Mouse (Mus musculus): ENCODE results near the gene Dlat.
A peak's percentile ranks its signal among the peaks of the same experiment; 100 is the strongest.
"Not testable (repeated sequence)": the region's sequence is repeated elsewhere in the genome, so short reads cannot be mapped to it uniquely, and the experiment has no call there.

Dlat gene

DNA sequence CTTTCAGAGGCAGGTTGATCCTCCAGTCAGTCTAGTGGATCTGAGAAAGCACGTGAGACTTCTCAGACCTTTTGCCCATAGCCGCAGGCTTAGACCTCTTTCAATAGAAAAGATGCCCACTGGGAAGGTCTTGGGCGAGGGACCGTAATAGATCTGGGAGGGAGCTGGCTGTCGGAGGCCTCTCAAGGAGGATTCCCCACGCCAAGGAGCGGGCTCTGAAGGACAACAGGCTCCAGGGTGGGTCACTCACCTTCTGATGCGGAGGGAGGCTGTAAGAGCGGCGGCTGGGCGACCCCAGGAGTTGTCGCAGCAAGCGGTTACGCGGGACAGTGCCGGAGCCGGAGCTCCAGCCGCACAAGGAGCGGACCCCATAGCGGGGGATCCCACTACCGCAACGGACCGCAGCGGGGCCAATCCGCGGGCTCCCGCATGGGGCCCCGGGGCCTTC lies 615 bp downstream of the Dlat start:
- DNase-seq: no peak

DNA sequence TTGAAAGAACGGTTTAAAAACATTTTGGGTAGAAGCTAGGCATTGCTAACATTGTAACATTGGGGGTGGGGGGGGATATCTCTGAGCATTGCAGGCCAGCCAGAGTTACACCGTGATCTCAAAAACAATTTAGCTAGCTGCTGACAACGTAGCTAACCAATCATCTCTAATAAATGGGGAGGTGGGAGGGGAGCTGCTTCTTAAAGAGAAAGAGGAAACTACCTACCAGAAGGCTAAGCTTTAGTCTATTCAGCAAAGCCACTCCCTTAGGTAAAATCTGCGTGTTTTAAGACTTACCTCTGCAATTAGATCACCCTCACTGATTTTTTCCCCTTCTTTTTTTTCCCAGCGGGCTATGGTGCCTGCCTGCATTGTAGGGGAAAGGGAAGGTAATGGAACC lies 1.2 kb downstream of the Dlat start:
- no peak for DNase-seq

DNA sequence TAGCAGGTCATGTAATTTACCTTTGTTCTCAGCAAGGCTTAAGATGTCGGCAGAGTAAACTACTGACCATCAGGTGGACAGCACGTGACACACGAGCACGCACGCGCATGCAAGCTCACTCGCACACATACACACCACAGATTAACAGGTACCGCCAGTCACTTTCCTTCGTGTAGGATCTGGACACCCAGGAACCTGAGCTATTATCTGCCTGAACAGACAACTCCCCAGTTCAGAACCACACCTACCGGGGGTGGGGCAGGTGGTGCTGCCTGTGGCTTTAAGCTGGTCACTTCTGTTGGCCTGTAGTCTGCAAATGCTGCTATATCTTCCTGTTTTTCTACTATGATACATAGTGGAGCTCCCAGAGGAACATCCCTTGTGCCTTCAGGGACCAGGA lies 9.1 kb downstream of the Dlat start:
- no peak for DNase-seq

DNA sequence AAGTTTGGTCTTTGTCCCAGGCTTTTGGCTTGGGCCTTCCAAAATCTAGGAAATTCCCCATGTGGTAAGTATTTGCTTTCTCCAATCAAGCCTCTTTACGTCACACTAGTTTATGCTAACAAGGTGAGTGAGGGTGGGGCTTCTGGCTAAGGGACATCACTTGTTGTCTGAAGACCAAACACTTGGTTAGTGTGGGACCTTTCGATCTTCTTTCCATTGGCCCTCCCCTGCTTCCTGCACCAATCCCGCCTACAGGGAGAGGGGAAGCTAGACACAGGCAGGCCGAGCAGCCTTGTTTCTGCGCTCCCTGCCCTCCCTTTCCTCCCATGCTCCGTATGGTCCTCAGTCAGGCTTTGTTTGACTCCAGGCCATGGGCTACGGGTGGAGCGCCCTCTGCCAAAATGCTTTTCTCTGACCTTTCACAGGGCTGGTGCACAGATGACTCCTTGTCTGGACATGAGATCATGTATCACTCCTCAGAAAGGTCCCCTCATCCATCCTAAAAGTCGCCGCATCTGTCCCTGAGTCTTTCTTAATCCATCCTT lies 12.7 kb downstream of the Dlat start:
- no peak for DNase-seq

DNA sequence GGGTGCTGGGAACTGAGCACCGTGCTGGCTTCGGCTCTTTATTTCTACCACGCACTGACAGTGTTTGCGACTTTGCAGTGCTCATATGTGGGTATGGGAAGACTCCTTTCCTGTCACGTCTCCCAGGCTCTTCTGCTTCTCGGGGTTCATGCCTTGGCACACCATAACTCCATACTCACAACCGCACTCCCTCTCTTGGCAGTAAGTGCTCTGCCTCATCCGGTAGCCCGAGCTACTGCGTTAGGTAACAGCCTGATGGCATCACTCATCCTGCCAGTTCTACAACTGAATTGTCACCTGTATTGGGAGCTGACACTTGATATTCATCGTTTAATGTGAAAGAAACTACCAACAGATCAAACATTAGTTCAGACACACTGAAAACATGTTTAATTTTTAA lies 25.3 kb downstream of the Dlat start:
- DNase-seq: no peak

GRCm38 (mm10) chr9:50633059-50633458 lies 26.5 kb downstream of the Dlat start:
- no peak for DNase-seq

DNA sequence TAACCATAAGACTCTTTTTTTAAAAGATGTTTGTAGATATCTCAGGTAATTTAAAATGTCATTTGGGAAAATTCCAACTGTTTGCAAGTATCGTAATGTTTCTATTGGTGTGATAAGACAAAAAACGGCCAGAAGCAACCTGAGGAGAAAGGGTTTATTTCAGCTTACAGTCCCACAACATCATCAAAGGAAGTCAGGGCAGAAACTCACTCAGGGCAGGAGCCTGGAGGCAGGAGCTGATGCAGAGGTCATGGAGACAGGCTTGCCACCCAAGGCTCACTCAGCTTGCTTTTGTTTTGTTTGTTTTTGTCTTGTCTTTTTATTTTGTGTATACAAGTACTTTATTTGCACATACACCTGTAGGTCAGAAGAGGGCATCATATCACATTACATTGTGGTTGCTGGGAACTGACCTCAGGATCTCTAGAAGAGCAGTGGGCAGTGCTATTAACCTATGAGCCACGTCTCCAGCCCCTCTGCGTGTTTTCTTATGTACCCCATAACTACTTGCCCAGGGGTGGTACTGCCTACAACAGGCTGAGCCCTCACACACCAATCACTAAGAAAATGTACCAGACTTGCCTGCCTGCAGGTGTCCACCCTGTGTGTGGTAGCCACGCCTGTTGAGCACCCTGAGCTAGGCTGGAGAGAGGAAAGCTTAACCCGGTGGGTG lies 27.4 kb downstream of the Dlat start:
- DNase-seq: no peak

GRCm38 (mm10) chr9:50630903-50631302 lies 28.7 kb downstream of the Dlat start:
- DNase-seq: not testable (repeated sequence)

- DNase-seq: no peak
These were observed 41.7 kb downstream of the Dlat start for GRCm38 (mm10) chr9:50617794-50618330.

GRCm38 (mm10) chr9:50616766-50617603 lies 42.6 kb downstream of the Dlat start, which contains the start of the genes Pih1d2 and Nkapd1:
TSS of gene Pih1d2 (plus strand) at chr9:50617321.
TSS of gene Nkapd1 (minus strand) at chr9:50617464.
- peak; percentile 91 for DNase-seq

DNA sequence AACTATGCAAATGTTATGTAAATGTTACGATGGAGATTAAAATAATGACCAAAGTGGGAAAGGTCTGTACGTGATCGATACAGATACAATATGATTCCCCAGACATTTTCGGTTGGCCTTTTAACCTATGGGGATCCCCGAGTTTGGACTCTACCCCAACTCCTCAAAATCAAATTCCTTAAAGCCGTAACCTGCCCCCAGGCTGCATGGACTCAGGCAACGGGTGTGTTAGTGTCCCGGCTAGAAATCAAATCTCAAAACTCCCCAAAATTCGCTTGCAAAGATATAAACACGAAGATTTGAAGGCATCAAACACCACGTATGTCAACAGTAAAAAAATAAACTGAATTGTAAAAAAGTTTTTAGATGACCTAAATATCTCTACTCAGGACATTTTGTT lies 43.4 kb downstream of the Dlat start:
- DNase-seq: no peak

DNA sequence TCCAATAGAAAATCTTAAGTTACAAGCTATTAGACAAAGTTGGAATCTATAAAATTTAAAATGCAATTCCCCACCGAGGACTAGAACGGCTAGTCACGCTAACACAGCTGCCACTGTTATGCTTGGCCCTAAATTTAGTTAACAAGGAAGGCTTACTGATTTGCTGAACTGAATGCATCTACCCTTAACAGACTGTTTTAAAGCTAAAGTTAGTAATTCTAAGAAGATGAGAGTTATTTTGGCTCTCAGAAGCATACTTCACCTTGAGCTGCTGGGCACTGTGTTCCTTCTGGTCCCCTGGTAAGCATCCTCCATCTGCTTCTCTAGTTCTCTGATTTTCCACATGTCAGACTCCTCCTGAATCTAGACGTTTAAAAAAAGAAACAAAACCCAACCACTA lies 47.5 kb downstream of the Dlat start:
- DNase-seq: no peak

DNA sequence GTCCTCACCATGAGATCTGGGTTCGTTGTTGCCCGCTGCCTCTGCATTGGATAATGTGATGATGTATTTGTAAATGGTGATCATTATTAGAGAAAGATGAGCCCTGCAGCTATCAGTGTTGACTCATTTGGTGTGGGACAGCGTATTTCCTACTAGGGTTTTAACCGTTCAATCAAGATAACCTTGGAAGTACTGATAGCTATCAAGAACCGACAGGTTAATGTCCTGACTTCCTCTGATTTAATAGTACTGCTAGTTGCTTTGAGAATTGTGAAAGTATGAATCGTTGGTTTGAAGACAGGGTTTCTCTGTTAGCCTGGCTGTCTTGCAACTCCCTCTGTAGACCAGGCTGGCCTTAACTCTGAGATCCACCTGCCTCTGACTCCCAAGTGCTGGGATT lies 55.2 kb downstream of the Dlat start:
- no peak for DNase-seq

GRCm38 (mm10) chr9:50603998-50604324 lies 55.6 kb downstream of the Dlat start:
- DNase-seq: no peak

- peak; percentile 96 for DNase-seq
These were observed 56.2 kb downstream of the Dlat start, which contains the start of the genes Sdhd and Timm8b for GRCm38 (mm10) chr9:50603189-50603997. TSS of gene Sdhd (minus strand) at chr9:50603812. TSS of gene Timm8b (plus strand) at chr9:50603910.

DNA sequence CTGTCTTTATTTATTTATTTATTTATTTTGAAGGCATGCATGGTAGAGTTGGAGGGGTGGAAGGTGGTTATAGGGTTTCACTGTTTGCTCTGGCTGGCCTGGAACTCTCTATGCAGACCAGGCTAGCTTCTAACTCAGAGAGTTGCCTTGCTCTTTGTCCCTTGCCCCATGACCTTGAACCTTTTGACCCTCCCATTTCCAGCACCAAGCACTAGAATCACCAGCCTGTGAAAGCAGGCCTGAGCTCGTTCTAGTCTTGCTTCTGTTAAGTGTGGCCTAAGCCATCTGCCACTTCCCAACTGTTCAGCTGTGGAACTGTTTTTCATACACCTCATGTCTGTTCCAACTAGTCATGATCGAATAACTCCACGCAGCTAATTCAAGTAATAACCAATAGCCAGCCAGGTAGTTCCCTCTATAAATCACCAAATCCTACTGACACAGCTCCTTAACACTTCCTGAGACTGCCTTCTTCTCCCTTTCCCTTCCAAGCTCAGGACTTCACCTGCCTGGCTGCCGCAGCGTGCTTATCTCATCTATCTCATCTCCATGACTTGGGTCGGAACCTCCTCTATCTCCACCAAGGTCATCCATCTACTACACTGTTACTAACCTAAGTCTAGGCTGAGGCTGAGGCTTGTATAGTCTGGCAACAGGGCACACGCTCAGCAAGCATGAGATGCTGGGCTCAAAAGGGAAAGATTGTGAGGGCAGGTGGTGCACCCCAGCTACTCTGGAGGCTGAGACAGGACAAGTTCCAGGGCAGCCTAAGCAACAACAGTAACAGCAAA lies 57.3 kb downstream of the Dlat start:
- DNase-seq: no peak

- no peak for DNase-seq
These were observed 58.0 kb downstream of the Dlat start for GRCm38 (mm10) chr9:50601536-50601935.

GRCm38 (mm10) chr9:50596973-50597372 lies 62.6 kb downstream of the Dlat start:
- DNase-seq: no peak

- DNase-seq: no peak
These were observed 64.7 kb downstream of the Dlat start for GRCm38 (mm10) chr9:50594794-50595417.

- no peak for DNase-seq
These were observed 66.0 kb downstream of the Dlat start for GRCm38 (mm10) chr9:50593544-50593943.

DNA sequence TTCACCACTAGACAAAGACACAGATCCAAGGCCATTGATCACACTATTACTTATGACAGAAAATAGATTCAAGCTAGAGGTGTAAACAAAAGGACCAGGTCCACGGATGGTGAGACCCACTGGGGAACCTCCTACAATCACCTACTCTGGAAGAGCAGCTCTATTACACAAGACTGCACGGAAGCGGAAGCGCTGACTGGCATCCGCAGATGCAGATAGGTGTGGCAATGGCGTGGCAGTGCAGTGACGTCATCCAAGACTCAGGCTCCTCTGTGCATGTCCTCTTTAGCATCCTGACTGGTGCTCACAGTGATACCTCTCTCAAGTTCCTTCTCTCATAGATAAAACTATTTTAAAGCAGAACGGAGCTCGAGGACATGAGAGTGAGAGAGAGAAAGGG lies 66.6 kb downstream of the Dlat start:
- DNase-seq: no peak

Measured in right cerebral cortex, adult 18-20 months (tissue).